ENCODE assay signal across 8 mouse cellular contexts in genomic region chr17:25791843-25792527, GRCm38 (mm10). TPM values are rescaled to one million over a fixed set of nuclear protein-coding genes. Genes with fewer than 3 reads are reported as not detected.
DNase-seq lines count a peak whose midpoint lies in the region; ATAC-seq lines count a peak whose summit lies in the region.

No protein-coding gene starts in this region.

- H3K36me3 ChIP-seq in embryonic facial prominence, embryonic 12.5 days, result peaks cover 24% of the 10 kb centered on the region
- H3K36me3 ChIP-seq in limb, embryonic 13.5 days, result peaks cover 23% of the 10 kb centered on the region
- peaks cover 11% of the 10 kb centered on the region; the same call in 1 of the 2 replicates for H3K36me3 ChIP-seq in midbrain, embryonic 15.5 days (replicated peaks)

- peak overlapping the region; percentile 69 for H3K4me3 ChIP-seq in embryonic facial prominence, embryonic 12.5 days
- peak overlapping the region; percentile 87 for H3K4me3 ChIP-seq in limb, embryonic 13.5 days
- H3K4me3 ChIP-seq in midbrain, embryonic 15.5 days, result peak overlapping the region; percentile 61

- no peaks in the 10 kb centered on the region for H3K27me3 ChIP-seq in embryonic facial prominence, embryonic 12.5 days
- H3K27me3 ChIP-seq in limb, embryonic 13.5 days, result no peaks in the 10 kb centered on the region
- no peaks in the 10 kb centered on the region; the same call in 1 of the 2 replicates for H3K27me3 ChIP-seq in midbrain, embryonic 15.5 days (replicated peaks)

- DNase-seq in urinary bladder, adult 18-20 months (ENCODE audit: low spot score in 2 of 2), result peak; percentile 74 to 87
- no peak for DNase-seq in urinary bladder, postnatal 10 days (ENCODE audit: low spot score)
- DNase-seq in heart, adult 11 months, result peak; percentile 98
- peak; percentile 73 for DNase-seq in kidney, adult 11 months
- DNase-seq in spleen, adult 18-20 months, result peak; percentile 71 to 89

- H3K9ac ChIP-seq in embryonic facial prominence, embryonic 12.5 days, result peak overlapping the region; percentile 77
- H3K9ac ChIP-seq in limb, embryonic 13.5 days, result peak overlapping the region; percentile 81
- H3K9ac ChIP-seq in midbrain, embryonic 15.5 days, result peak overlapping the region; percentile 83

- WGBS in embryonic facial prominence, embryonic 12.5 days, result under 1% methylated on average over 45 of the region's 45 CpGs
- WGBS in limb, embryonic 13.5 days, result under 1% methylated on average over 45 of the region's 45 CpGs
- WGBS in midbrain, embryonic 15.5 days, result under 1% methylated on average over 45 of the region's 45 CpGs

- peak; percentile 43; the same call in 1 of the 2 replicates for ATAC-seq in embryonic facial prominence, embryonic 12.5 days (ENCODE audit: insufficient number of reproducible peaks, insufficient read depth, low FRiP score, low TSS enrichment)
- ATAC-seq in limb, embryonic 13.5 days (ENCODE audit: low FRiP score, low read depth), result peak; percentile 57
- peak; percentile 75 for ATAC-seq in midbrain, embryonic 15.5 days (replicated peaks)

- peak overlapping the region; percentile 95 for H3K27ac ChIP-seq in embryonic facial prominence, embryonic 12.5 days
- H3K27ac ChIP-seq in limb, embryonic 13.5 days, result peak overlapping the region; percentile 91
- peak overlapping the region; percentile 95 for H3K27ac ChIP-seq in midbrain, embryonic 15.5 days

- no peaks in the 10 kb centered on the region for H3K9me3 ChIP-seq in embryonic facial prominence, embryonic 12.5 days
- no peaks in the 10 kb centered on the region for H3K9me3 ChIP-seq in limb, embryonic 13.5 days
- no peaks in the 10 kb centered on the region for H3K9me3 ChIP-seq in midbrain, embryonic 15.5 days

- peaks cover 36% of the 10 kb centered on the region for H3K4me1 ChIP-seq in embryonic facial prominence, embryonic 12.5 days
- H3K4me1 ChIP-seq in limb, embryonic 13.5 days, result peaks cover 48% of the 10 kb centered on the region
- H3K4me1 ChIP-seq in midbrain, embryonic 15.5 days, result peaks cover 50% of the 10 kb centered on the region

- H3K4me2 ChIP-seq in embryonic facial prominence, embryonic 12.5 days (replicated peaks), result peak overlapping the region; percentile 87
- H3K4me2 ChIP-seq in limb, embryonic 13.5 days (replicated peaks), result peak overlapping the region; percentile 92
- peak overlapping the region; percentile 95 for H3K4me2 ChIP-seq in midbrain, embryonic 15.5 days

RNA-seq across cellular contexts. Expression of gene Fam173a, which starts 0.7 kb away (rescaled TPM):
- 72.0 and 77.0 TPM in 2 replicates for polyA plus RNA-seq in embryonic facial prominence, embryonic 12.5 days (2016; fragmentation: Nextera tagmentation; extraction: Ambion mirVana)
- 65.5 and 73.1 TPM in 2 replicates for polyA plus RNA-seq in limb, embryonic 13.5 days (2015; fragmentation: Nextera tagmentation; extraction: Ambion mirVana)
- 92.6 and 93.7 TPM in 2 replicates for polyA plus RNA-seq in midbrain, embryonic 15.5 days (2015; fragmentation: Nextera tagmentation; extraction: Ambion mirVana)

RNA-seq across cellular contexts. Expression of gene AC134908.4, which starts 3.5 kb away (rescaled TPM):
- not detected in 2 replicates for polyA plus RNA-seq in embryonic facial prominence, embryonic 12.5 days (2016; fragmentation: Nextera tagmentation; extraction: Ambion mirVana)
- polyA plus RNA-seq in limb, embryonic 13.5 days (2015; fragmentation: Nextera tagmentation; extraction: Ambion mirVana), result 2.2 TPM in 1 of 2 replicates, not detected in the other
- polyA plus RNA-seq in midbrain, embryonic 15.5 days (2015; fragmentation: Nextera tagmentation; extraction: Ambion mirVana), result 1.3 TPM in 1 of 2 replicates, not detected in the other

RNA-seq across cellular contexts. Expression of gene Metrn, which starts 5.0 kb away (rescaled TPM):
- 58.7 and 65.9 TPM in 2 replicates for polyA plus RNA-seq in embryonic facial prominence, embryonic 12.5 days (2016; fragmentation: Nextera tagmentation; extraction: Ambion mirVana)
- 50.7 and 52.5 TPM in 2 replicates for polyA plus RNA-seq in limb, embryonic 13.5 days (2015; fragmentation: Nextera tagmentation; extraction: Ambion mirVana)
- polyA plus RNA-seq in midbrain, embryonic 15.5 days (2015; fragmentation: Nextera tagmentation; extraction: Ambion mirVana), result 32.6 and 36.3 TPM in 2 replicates

RNA-seq across cellular contexts. Expression of gene Ccdc78, which starts 5.6 kb away (rescaled TPM):
- 0.18 and 0.29 TPM in 2 replicates for polyA plus RNA-seq in embryonic facial prominence, embryonic 12.5 days (2016; fragmentation: Nextera tagmentation; extraction: Ambion mirVana)
- 0.27 and 0.31 TPM in 2 replicates for polyA plus RNA-seq in limb, embryonic 13.5 days (2015; fragmentation: Nextera tagmentation; extraction: Ambion mirVana)
- polyA plus RNA-seq in midbrain, embryonic 15.5 days (2015; fragmentation: Nextera tagmentation; extraction: Ambion mirVana), result 0.24 and 0.44 TPM in 2 replicates

RNA-seq across cellular contexts. Expression of gene Haghl, which starts 6.5 kb away (rescaled TPM):
- polyA plus RNA-seq in embryonic facial prominence, embryonic 12.5 days (2016; fragmentation: Nextera tagmentation; extraction: Ambion mirVana), result 93.0 and 95.4 TPM in 2 replicates
- 85.1 and 98.6 TPM in 2 replicates for polyA plus RNA-seq in limb, embryonic 13.5 days (2015; fragmentation: Nextera tagmentation; extraction: Ambion mirVana)
- polyA plus RNA-seq in midbrain, embryonic 15.5 days (2015; fragmentation: Nextera tagmentation; extraction: Ambion mirVana), result 160 TPM in 2 replicates
